Mouse (Mus musculus) mature B cell (primary cell): ENCODE data around the gene Krtap1-4.
"Not testable (repeated sequence)": the region's sequence is repeated elsewhere in the genome, so short reads cannot be mapped to it uniquely, and the experiment has no call there.

Experiments used
- in situ Hi-C: fragments of 300-500 bp; cut with MboI; formaldehyde crosslinking; loops from 2 replicates; pipeline ENCODE4 v1.14.3; 2019

The Krtap1-4 gene

GRCm38 (mm10) chr11:99583245-99583704 is at the start of gene Krtap1-4:
Gene Krtap1-4 (minus strand): TSS chr11:99583654.
- in situ Hi-C loops: no loop called here

DNA sequence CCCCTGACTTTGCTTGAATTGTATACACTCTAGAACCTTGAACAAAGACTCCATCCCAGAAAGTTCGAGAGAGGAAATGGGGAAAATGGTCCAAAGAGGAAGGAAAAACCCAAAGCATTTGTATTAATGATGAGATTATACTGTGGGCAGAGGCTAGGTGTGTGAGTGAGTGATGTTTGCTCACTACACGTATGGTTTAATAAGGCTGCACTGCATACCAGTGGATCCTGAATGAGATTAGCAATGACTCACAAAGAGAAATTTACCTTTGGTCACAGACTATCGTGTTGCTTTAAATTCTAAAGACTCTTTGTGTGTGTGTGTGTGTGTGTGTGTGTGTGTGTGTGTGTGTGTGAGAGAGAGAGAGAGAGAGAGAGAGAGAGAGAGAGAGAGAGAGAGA is 47.4 kb upstream of the Krtap1-4 start:
- in situ Hi-C loops: no loop called here

DNA sequence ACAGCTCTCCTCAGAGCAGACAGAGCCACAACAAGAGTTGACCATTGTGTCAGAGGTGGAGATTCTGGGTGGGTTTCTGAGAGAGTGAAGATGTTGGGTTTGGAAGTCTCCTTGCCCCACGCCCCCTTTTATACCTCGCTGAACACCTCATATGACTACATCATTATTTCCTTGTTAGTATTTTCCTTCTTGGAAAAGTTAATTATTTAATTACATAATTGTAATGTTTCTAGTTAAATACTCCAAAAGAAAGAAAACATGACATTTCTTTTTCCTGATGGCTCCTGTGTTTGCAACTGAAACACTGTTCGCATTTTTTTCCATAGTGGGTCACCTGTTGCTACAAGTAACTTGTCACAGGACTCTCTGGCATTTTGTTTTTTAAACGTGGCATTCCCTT is 44.7 kb upstream of the Krtap1-4 start, which contains the start of gene Krtap4-1:
Gene Krtap4-1 (minus strand): TSS at position 101 of the 400 bp plus-strand sequence.
- in situ Hi-C loops: no loop called here

DNA sequence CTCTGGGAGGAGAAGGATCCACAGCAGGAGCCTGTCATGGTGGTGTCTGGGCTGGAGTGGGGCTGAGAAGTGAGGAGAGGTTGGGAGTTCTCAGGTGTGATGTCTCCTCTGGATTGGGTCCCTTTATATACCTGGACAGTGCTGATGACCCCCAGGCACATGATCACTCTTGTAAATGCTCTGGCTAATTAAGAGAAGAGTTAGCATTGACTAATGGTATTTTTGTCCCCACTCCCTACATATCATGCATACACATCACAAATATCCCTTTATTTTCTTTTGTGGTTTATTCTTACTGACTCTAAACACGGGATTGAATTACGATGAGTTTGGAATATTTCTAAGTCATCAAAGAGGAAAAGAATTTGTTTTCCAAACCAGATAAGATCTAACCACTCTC is 36.9 kb upstream of the Krtap1-4 start, which contains the start of gene Gm11562:
Gene Gm11562 (minus strand): TSS at position 101 of the 400 bp plus-strand sequence.
- in situ Hi-C loops: no loop called here

- in situ Hi-C loops: no loop called here
Observed at GRCm38 (mm10) chr11:99614796-99615363, 31.4 kb upstream of the Krtap1-4 start, which contains the start of gene Krtap2-4. Gene Krtap2-4 (minus strand): TSS chr11:99614846.

- in situ Hi-C loops: not testable (repeated sequence)
Observed at GRCm38 (mm10) chr11:99610089-99610488, 26.6 kb upstream of the Krtap1-4 start, which contains the start of gene Gm11937. Gene Gm11937 (minus strand): TSS chr11:99610189.

- in situ Hi-C loops: no loop called here
Observed at GRCm38 (mm10) chr11:99609126-99609525, 25.7 kb upstream of the Krtap1-4 start.

DNA sequence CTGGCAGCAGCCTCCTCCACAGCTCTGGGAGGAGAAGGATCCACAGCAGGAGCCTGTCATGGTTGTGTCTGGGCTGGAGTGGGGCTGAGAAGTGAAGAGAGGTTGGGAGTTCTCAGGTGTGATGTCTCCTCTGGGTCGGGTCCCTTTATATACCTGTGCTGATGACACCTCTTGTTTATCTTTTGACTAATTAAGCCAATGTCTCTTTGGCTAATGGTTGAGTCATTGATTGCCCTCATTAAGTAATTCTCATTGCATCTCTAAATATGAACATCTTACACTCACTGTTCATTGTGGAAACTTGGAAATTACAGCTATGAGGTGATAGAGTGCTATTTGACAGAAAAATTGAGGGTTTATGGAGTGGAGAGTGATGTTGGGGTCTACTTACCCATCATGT is 19.8 kb upstream of the Krtap1-4 start, which contains the start of gene Gm11938:
Gene Gm11938 (minus strand): TSS at position 101 of the 400 bp plus-strand sequence.
- in situ Hi-C loops: not testable (repeated sequence)

- in situ Hi-C loops: not testable (repeated sequence)
Observed at GRCm38 (mm10) chr11:99597742-99598141, 14.3 kb upstream of the Krtap1-4 start, which contains the start of gene Krtap9-3. Gene Krtap9-3 (minus strand): TSS chr11:99598105.

DNA sequence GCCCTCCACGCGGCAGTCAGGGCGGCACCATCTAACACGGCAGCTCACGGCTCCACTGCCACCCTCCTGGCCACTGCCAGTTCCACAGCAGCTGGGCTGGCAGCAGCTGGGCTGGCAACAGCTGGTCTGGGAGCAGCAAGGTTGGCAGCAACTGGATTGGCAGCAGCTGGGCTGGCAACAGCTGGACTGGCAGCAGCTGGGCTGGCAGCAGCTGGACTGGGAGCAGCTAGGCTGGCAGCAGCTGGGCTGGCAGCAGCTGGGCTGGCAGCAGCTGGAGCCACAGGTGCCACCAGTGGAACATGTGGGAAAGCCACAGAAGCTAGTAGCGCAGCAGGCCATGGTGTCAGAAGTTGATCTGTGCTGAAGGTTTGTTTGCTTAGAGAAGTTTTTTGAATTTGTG is 7.5 kb upstream of the Krtap1-4 start, which contains the start of gene Krtap1-3:
Gene Krtap1-3 (minus strand): TSS at position 359 of the 400 bp plus-strand sequence.
- in situ Hi-C loops: no loop called here

DNA sequence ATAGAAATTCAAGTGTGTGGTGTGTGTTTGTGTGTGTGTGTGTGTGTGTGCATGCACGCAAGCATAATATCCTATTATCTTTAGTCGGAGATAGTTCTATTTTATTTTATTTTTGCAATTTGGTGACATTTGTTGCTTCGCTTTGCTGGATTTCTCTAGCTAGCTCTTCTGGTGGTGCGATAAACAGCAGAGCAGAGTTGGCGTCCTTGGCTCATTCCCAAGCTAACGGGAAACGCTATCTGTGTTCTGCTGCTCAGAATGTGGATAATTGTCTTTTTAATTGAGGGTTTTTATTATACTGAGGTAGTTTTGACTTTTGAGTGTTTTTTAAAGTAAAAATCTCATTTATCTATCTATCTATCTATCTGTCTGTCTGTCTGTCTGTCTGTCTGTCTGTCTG is 1.6 kb upstream of the Krtap1-4 start:
- in situ Hi-C loops: no loop called here

GRCm38 (mm10) chr11:99581564-99581963 is 1.9 kb downstream of the Krtap1-4 start:
- in situ Hi-C loops: no loop called here

DNA sequence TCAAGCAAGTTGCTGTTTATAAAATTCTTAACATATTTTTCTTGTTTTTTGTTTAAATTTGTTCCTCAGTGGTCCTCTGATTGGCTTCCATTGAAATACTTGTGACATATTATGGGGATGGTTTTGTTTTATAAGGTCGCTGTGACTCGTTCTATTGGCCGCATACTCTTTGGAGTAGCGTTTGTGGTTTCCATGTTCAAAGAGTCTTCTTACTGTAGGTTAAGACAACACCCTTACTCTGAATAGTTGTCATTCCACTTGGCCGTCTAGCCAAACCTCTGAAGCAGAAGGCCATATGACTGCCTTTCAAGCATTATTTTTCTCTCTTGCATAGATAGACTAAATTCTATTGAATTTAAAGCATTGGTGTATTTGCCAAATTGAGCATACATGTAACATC is 2.4 kb downstream of the Krtap1-4 start:
- in situ Hi-C loops: no loop called here

GRCm38 (mm10) chr11:99580636-99581035 is 2.8 kb downstream of the Krtap1-4 start, which contains the start of gene Krtap1-5:
Gene Krtap1-5 (minus strand): TSS chr11:99581016.
- in situ Hi-C loops: no loop called here

- in situ Hi-C loops: no loop called here
Observed at GRCm38 (mm10) chr11:99574106-99574505, 9.3 kb downstream of the Krtap1-4 start.

DNA sequence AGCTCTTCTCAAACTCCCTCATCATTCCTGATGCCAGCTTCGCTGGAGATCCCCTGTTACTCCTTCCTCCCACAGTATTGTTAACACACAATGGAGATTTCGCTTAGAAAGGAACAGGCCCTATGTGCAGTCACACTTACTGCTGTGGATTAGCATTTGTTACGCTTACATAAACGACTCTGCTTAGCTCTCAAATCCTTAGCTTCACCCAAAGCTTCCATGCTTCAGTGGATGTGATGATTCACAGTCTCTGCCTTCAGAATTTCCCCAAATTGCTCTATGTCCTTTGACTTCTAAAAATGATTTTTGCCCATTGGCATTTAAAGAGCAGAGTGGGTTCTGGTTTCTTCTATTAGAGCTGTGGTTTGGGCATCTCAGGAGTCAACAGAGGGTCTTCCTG is 10.3 kb downstream of the Krtap1-4 start:
- in situ Hi-C loops: no loop called here

GRCm38 (mm10) chr11:99566530-99566929 is 16.9 kb downstream of the Krtap1-4 start, which contains the start of gene Krtap3-1:
Gene Krtap3-1 (minus strand): TSS chr11:99566630.
- in situ Hi-C loops: no loop called here

- in situ Hi-C loops: no loop called here
Observed at GRCm38 (mm10) chr11:99562580-99562979, 20.9 kb downstream of the Krtap1-4 start.

GRCm38 (mm10) chr11:99559366-99559765 is 24.1 kb downstream of the Krtap1-4 start, which contains the start of gene Gm11939:
Gene Gm11939 (minus strand): TSS chr11:99559466.
- in situ Hi-C loops: no loop called here

DNA sequence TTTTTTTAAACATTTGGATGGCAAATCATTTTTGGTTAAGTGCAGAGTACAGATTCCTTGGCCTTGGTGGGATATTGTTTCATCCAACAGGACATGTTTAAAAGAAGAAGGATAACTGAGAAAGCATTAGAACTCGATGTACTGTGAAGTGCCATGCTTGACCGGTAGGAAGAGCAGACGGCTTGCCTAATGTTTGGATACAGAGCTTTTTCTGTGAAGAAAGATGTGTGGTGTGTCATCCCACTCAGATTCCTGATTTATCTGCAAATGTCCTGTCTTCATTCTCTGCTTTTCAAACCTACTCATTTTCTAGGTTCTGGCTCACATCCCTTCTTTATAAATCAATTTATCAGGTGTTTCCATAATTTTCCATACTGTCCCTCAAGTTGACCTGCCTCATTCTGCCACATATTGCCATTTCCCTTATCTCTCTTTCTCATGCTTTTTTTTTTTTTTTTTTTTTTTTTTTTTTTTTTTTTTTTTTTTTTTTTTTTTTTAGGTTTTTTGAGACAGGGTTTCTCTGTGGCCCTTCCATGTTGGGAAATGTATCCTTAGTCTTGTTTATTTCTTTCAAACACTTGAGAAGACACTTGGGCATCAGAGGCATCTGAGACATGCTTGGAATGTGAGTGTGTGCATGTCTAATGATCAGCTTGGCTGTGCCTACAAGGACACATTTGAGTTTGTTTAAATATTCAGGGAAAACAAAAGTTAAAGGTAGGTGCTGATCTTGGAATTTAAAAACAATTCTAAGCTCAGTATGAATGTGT is 25.3 kb downstream of the Krtap1-4 start:
- in situ Hi-C loops: no loop called here

GRCm38 (mm10) chr11:99556753-99557152 is 26.7 kb downstream of the Krtap1-4 start, which contains the start of gene Krtap3-2:
Gene Krtap3-2 (minus strand): TSS chr11:99556853.
- in situ Hi-C loops: no loop called here

GRCm38 (mm10) chr11:99556195-99556594 is 27.3 kb downstream of the Krtap1-4 start:
- in situ Hi-C loops: no loop called here
